Mouse (Mus musculus) G1E (cell line): Measurements from ENCODE around the gene Klhl5.

Source experiments
- CTCF ChIP-seq: IDR thresholded peaks from 2 replicates; pipeline ENCODE4 v1.5.1; 2012; ENCODE audit warnings: low read depth, low read length, inconsistent platforms, mixed read lengths
- POLR2AphosphoS5 ChIP-seq: IDR thresholded peaks from 2 replicates; pipeline ENCODE4 v1.6.1; 2012; ENCODE audit warnings: low read depth, low read length, inconsistent platforms; ENCODE audit not compliant: insufficient replicate concordance

DNA sequence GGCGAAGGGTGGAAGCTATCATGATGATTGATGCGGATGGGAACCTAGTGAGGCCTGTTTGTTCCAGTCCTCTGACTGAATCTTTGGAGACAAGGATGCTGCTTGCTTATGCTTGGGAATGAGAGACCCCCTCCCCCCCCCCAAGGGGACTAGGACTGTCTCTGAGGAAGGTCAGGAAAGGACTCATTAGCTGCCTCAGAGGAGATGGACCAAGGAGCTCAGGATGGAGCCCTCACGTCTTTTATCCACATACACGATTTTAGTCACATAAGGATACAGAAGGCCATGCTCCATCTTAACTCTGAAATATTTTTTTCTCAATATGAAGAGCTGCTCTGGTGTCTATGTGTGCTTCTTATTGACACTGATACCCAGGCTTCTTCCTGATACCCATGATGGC, 45.1 kb upstream of the Klhl5 start:
- TF ChIP-seq CTCF (no peak), POLR2AphosphoS5 (no peak)
